Comparison of ENCODE assay signal across 15 mouse cellular contexts in the genomic region with DNA sequence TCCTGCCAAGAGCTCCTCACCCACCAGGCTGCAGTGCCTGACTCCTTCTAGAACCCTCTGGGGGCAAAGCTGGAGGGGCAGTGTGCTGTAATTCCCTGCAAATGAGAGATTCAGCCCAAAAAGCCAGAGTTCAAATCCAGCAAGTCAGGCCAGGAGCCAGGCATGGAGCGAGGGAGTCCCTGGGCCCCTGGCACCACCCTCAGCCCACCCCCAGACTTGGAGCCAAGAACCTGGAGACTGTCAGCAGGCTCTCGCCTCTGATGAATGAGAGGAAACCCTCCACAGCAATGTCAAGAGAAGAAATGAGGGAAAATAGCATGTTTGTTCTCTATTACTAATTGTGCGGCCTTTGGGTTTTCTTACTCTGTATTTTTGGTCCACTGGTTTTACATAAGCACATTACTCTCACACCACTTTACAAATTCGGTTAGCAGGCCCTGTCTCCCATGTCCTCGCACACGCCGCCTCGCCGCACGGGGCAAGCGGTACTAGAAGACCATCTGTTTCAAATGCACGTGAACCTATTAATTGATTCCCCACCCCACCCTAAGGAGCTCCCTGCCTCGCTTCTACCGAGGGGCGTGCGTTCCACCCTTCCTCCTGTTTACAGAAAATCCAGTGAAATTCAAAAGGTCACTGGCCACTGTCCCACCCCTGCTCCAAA.
"Had no signal": no experiment of that assay in that cellular context is flagged by ENCODE, and none has a peak within 500 bp of the region (broad histone marks: within the 10 kb centered on the region; RNA-seq: fewer than 3 reads in every experiment).

No protein-coding gene starts in this region.

- H3K27ac ChIP-seq: kidney, postnatal 0 days; liver, embryonic 13.5 days; lung, embryonic 15.5 days; macrophage; midbrain, embryonic 15.5 days; neural tube, embryonic 12.5 days had no signal

- H3K9me3 ChIP-seq: lung, embryonic 15.5 days; midbrain, embryonic 15.5 days had no signal

- H3K9ac ChIP-seq: liver, embryonic 13.5 days; liver, postnatal 0 days; lung, embryonic 15.5 days; midbrain, embryonic 15.5 days; neural tube, embryonic 12.5 days had no signal

- H3K4me3 ChIP-seq: liver, embryonic 13.5 days; lung, embryonic 15.5 days; midbrain, embryonic 15.5 days; neural tube, embryonic 12.5 days had no signal

- H3K4me2 ChIP-seq: liver, embryonic 13.5 days; lung, embryonic 15.5 days; midbrain, embryonic 11.5 days; midbrain, embryonic 15.5 days; neural tube, embryonic 12.5 days had no signal

- DNase-seq: kidney, postnatal 36 days; layer of hippocampus, adult 9-11 months; liver; liver, embryonic 13.5 days; liver, postnatal 0 days; lung, postnatal 14 days; thymus, adult 18-20 months; thymus, postnatal 14 days had no signal

- H3K27me3 ChIP-seq: liver, embryonic 13.5 days; lung, embryonic 15.5 days; megakaryocyte, embryonic 14.5 days; midbrain, embryonic 15.5 days; neural tube, embryonic 12.5 days had no signal

- H3K4me1 ChIP-seq: liver, embryonic 13.5 days; lung, embryonic 15.5 days; megakaryocyte, embryonic 14.5 days; midbrain, embryonic 15.5 days had no signal

- ATAC-seq: liver, postnatal 0 days; midbrain, embryonic 15.5 days had no signal

- H3K36me3 ChIP-seq: liver, embryonic 13.5 days; lung, embryonic 15.5 days; midbrain, embryonic 15.5 days; neural tube, embryonic 12.5 days had no signal
